Mouse (Mus musculus) spleen, adult 2 months (tissue): ENCODE measurements around the gene Mettl8.

Source experiments
- CTCF ChIP-seq: fragments of 200-500 bp; IDR thresholded peaks from 2 replicates; pipeline ENCODE4 v1.5.1; 2011; ENCODE audit warnings: mild to moderate bottlenecking, inconsistent platforms; ENCODE audit not compliant: insufficient read depth, insufficient read length, insufficient replicate concordance; ENCODE audit errors: extremely low read depth
- POLR2A ChIP-seq: fragments of 200-500 bp; IDR thresholded peaks from 2 replicates; pipeline ENCODE4 v1.6.1; 2011; ENCODE audit warnings: low read depth, low read length, inconsistent platforms

- TF ChIP-seq CTCF (no peak), POLR2A (no peak)
These were observed 114.6 kb downstream of the Mettl8 start for GRCm38 (mm10) chr2:70940826-70941225.
